Mouse (Mus musculus): ENCODE measurements around the gene Secisbp2.

- no peak for TF ChIP-seq CTCF (IDR thresholded peaks at IDR 0.05)
- TF ChIP-seq POLR2A (IDR thresholded peaks at IDR 0.05; ENCODE audit: insufficient read depth, low read depth, low read length): no peak
These were observed 6.6 kb downstream of the Secisbp2 start for GRCm38 (mm10) chr13:51658094-51658493.

Data from heart, adult 2 months (tissue).